Mouse (Mus musculus): ENCODE data around the gene Rnf11.

DNA sequence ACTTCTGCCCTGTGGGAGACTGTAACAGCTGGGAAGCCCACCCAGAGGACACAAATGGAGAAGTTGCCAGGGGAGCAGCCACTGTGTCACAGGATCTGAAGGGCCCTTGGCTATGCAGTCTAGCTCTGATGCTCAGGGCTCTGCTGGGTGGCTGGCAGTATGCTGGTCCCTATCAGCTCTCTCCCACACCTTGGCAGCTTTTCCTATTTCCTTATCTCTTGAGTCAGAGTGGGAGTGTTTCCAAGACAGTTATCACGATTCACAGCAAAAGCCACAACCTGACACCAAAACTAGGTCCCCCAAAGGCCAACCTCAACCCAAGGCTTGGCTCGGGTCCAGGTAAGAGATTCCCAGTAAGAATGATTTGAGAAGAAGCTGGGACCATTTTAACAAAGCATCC, 39.1 kb downstream of the Rnf11 start:
- TF ChIP-seq HCFC1 (IDR thresholded peaks at IDR 0.05; ENCODE audit: borderline replicate concordance, insufficient read depth, low read length) (no peak), MAFK (IDR thresholded peaks at IDR 0.05; ENCODE audit: insufficient read depth, low read depth, low read length) (no peak)
